Mouse (Mus musculus): Measurements from ENCODE around the gene Ewsr1.

Ewsr1 gene

DNA sequence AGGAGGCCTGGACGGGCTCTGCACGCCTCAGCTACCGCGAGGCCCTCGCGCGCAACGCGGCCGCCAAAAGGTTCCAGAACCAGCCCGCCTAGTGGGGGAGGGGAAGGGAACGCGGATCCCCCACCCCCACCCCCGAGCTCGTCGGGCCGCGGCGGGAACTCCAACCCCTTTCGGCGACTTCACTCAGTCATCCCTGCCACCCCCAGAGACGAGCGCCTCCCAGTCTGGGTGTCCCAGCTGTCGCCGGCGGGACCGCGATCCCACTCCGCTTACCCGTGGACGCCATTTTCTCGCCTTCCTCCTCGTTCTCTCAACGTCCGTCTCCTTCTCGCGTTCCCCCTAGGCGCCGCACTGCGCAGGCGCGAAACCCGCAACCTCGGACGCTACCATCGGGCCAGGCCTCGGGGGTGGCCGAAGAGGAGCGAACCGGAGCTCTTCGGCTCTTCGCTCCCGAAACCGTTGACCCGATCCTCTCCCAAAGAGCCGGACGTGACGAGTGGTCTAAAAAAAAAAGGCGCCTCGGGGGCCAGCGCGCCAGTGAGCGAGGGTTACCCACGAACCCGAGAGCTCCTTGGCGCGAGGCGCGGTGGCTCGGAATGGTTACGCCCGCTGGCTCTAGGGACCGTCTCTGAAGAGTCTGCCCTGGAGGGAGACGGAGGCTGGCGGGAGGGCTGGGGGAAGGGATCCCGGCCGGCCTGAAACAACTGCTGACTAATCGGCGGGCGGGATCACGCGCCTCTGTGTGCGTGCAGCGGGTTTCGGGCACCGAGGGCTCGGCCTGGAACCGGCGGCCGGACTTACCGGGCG is at the start of gene Ewsr1, which contains the start of gene Rhbdd3:
Gene Ewsr1 (minus strand): TSS at position 531 of the 807 bp plus-strand sequence.
Gene Rhbdd3 (plus strand): TSS at position 191 of the 807 bp plus-strand sequence.
- CTCF ChIA-PET = interaction anchor here (0.6 to 0.9 kb wide), 6 partner anchors 12 to 111 kb away, joined by 3 to 9 read pairs (median 4); no protein-coding TSS in a partner anchor

DNA sequence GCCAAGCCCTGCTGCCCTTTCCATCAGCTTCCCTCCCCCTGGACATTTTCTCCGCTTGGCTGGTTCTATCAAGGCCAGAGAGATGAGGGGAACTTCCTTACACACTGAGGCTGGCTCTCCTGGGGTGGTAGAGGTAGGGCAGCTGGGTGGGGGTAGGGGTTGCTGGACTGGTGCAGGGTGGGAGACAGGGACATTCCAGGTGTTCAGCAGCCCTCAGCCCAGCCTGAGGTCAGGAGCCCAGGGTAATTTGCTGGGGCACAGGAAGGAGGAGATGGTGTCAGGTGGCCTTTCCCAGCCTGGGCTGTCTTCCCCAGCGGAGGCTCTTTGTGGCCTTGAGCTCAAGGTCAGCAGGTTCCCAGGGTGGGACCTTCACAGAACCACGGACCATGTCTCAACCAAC is 46.5 kb upstream of the Ewsr1 start:
- CTCF ChIA-PET = interaction anchor here (1.4 kb wide), 1 partner anchor 15 kb away, joined by 4 read pairs; no protein-coding TSS in a partner anchor

DNA sequence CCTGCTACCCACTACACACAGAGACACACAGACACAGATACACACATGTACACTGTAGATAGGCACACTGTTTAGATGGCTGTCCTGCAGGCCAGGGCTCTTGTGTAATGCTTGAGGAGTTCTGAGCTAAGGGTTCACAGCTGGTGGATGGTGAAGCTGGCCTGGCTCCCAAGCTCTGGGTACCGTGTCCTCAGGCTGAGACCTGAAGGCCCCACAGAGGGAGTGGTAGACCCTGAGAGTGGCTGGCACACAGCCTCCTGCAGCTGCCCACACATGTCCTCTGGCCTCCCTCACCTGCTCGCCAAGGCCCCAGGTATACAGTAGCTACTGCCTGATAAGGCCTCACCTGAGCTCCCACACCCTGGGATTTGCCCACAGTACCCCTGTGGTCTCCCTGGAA is 42.9 kb upstream of the Ewsr1 start:
- CTCF ChIA-PET = no interaction called here

DNA sequence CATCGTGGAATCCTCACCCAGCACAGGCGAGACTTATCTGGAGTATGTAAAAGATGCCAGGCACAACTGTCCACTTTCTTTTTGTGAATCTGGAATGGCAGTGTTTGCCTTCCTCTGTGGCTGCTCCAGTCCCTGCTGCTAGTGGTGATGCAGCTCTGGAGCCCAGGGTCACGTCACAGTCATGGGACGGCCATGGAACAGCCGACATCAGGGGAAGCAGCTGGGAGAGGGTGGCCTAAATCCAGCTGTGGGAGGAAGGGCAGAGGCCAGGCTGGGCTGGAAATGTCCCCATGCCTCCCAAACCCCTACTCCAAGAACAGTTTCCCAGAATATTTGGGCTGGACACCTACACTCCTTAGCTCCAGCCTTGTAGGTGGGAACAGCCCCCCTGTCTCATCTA is 42.2 kb upstream of the Ewsr1 start:
- CTCF ChIA-PET = no interaction called here

DNA sequence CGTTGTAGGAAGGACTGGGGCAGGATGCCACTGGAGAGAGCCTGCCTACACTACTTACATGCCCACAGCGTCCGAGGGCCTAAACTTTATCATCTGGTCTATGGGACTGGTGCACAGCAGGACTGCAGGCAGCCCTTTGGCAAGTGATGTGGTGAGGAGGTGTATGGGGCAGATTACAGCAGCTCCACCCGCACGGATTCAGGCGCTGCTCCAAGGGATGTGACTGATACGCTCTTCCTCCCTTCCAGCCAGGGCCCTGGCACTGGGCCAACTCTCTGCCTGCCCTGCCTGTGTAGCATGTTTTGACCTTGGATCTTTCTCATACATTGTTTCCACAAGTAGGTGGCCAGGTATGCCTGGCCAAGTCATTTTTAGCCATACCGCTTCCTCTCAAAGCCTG is 41.6 kb upstream of the Ewsr1 start:
- CTCF ChIA-PET = no interaction called here

DNA sequence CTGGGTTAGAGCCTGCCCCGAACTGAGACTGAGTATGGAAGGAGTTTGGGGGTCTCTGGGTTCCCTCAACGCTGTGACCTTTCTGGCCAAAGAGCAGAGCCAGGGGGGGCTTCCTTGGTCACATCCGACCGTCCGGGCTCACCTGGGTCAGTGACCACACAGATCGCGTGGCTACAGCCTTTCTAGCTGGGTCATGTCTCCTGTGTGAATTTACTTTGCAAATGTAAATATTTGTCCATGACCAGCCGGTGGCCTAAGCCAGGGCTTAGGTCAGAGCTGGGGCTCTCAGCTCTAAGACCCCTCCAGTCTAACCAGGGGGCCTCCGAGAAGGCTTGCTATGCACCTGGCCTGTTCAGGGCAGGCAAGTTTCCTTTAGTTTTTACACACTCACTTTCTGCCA is 40.3 kb upstream of the Ewsr1 start:
- CTCF ChIA-PET = no interaction called here

DNA sequence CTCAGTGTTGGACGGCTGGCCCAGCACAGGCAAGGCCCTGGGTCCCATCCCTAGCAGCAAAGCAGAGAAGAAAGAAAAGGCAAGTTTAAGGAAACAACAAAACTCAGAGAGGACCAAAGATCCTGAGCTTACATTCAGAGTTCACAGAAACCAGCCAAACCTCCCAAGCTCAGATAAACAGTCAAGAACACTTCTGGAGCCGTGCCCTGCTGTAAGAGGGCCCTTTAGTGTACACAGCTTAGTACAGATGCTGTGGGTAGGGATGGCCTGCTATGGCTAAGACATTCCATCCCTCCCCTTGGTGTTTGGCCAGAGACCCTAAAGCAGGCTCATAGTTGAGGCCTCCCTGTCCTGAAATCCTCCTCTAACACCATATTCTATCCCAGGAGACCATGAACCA is 39.6 kb upstream of the Ewsr1 start:
- CTCF ChIA-PET = interaction anchor here (0.7 kb wide), 1 partner anchor 57 kb away, joined by 3 read pairs; no protein-coding TSS in a partner anchor

DNA sequence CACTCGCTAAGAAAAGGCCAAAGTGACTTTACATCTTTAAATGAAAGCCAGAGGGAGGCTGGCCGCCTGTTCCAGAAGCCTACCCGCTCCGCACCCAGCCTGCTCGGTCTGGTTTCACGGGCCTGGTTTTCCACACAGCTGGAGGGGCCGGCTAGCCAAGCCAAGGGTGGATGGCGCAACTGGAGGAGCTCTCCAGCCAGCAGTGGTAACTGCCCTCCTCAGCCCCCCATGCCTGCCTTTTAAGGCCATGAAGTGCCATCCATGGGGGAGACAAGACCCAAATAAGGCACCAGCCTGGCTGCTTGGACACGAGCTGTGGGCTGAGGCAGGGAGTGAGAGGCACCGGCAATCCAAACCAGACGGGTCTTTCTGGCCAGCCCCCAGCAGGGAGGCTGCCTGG is 36.8 kb upstream of the Ewsr1 start:
- CTCF ChIA-PET = no interaction called here

DNA sequence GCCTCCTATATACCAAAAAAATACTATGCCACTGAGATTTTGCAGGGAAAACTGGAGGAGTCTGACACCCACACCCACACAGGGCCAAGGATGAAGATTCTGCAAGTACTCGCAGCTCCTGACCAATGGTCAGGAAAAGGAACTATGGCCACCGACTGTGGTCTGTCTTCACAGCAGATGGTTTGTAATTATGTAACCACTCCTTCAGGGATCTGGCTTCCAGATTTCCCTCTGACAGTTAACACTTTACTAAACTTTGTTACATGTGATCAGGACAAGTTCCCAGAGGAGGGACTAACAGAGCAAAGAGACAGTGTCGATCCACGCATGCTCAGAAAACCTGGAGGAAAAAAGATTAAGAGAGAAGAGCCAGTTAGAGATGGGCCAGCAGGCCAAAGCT is 33.7 kb upstream of the Ewsr1 start:
- CTCF ChIA-PET = no interaction called here

DNA sequence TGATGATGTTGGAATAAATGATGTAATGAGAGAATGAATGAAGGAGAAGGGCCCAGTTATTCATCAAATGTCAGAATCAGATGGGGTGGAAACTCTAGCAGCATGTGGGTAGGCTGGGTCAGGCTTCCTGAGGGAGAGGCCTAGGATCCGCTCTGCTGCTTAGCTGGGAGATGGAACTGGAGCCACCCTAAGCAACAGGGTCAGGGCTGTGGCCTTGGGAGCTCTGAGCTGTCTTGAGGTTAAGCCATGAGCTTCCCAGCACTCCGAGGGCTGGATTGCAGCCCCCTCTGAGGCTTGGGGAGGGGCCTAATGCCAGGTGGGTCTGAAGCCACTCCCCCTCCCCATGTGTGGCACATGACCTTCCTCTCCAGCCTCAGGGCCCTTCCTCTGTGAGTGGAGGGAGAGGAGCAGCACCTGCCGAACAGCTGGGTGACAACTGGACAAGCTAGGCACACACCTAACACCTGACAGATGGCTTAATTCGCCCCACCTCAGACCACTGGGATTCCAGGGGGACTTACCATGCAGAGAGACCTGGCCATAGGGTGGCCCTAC is 31.1 kb upstream of the Ewsr1 start:
- CTCF ChIA-PET = no interaction called here

DNA sequence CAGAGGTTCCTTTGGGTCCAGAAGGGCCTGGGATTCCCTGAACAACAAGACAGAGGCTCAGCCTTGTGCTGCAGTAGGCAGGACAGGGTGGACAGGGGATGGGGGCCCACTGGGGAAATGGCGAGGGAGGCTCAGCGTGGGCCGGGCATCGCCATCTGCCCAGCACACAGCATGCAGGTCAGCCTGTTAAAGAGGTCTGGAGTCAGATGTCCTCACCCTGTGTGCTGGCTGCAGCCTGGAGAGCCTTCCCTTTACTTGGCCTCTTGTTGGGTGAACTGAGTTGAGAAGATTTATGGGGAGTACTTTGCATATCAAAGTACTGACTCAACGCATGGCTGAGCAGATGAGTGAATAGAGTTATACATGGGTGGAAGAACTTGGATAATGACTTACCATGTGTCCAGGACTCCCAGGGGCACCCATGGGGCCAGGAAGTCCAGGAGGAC is 30.0 kb upstream of the Ewsr1 start:
- CTCF ChIA-PET = no interaction called here

DNA sequence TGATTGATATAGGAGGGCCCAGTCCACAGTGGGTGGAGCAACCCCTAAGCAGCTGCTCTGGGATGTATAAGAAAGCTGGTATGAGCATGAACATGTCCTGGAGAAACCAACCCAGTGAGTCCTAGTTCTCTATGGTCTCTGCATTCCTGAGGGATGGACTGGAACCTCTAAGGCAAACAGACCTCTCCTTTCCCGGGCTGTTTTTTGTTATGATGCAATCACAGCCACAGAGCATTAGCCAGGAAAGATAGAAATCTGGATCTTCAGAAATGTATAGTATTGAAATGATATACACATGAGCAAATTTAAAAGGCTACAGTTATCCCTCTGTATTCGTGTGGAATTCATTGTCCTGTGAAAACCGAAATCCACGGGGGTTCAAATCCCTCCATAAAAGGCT is 26.6 kb upstream of the Ewsr1 start:
- CTCF ChIA-PET = interaction anchor here (1.0 kb wide), 1 partner anchor 24 kb away, joined by 3 read pairs; no protein-coding TSS in a partner anchor

DNA sequence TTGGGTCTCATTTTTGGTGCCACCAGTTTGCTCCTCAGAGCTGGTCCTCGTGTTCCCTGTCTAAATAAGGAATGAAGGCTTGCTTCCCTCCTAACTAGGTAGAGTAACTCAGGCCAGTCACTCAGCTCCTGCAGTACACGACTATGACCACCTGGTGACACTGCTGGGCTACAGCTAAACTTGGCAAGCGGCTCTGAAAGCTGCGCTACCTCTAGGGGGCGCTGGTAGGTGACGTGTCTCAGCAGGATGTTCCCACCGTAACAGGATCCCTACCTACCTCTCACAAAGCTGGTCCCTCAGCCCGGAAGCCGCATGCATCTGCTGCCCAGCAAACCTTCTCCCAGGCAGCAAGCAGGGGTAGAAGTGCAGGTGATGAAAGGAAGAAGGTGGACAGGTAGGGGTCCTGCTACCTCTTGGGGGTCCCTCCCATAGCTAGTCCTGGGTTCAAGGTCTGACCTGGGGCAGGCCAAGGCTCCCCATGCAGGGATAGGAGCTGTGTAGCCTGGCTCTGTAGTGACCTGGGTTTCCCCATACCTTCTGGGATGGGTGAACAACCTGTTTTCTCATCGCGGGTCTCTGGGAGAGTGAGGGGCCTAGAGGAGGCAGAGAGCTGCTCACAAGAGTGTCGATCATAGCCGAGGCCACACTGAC is 16.0 kb upstream of the Ewsr1 start:
- CTCF ChIA-PET = interaction anchor here (0.6 to 1.4 kb wide), 4 partner anchors 15 to 72 kb away, joined by 3 read pairs; no protein-coding TSS in a partner anchor

DNA sequence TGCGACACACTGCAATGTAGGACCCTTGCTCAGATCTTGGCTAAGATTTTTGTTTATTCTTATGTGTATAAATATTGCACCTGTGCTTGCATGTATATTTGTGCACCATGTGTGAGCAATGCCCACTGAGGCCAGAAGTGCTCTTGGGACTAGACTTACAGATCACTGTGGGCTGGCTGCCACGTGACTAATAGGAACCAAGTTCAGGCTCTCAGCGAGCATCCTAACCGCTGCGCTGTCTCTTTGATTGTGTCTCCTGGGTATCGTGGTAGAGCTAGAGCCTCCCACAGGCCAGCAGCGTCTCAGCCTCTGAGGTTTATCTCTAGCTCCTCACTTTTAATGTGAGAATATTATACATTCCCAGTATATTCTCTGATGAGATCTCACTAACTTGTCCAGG is 14.6 kb upstream of the Ewsr1 start:
- CTCF ChIA-PET = interaction anchor here (0.7 kb wide), 1 partner anchor 15 kb away, joined by 9 read pairs; the partner anchor contains the start of genes Ewsr1 and Rhbdd3

DNA sequence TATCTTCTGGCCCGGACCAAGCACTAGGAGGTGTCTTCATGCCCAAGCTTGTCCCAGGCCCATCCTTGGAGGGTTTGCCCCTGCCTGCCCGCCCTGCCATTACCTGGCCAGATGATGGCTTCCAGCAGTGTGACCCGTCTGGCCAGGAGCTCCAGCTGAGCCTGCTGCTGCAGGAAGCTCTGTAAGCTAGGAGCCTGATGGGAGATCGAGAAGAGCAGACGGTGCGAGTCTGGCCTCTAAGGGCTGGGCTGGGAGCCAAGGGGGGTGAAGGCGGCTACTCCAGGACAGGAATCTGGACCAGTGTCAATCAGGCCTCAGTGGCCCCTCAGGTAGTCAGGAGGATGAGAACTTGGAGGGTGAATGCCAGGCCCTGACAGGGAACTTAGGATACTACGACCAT is 10.4 kb upstream of the Ewsr1 start:
- CTCF ChIA-PET = interaction anchor here (0.6 kb wide), 1 partner anchor 95 kb away, joined by 4 read pairs; no protein-coding TSS in a partner anchor

DNA sequence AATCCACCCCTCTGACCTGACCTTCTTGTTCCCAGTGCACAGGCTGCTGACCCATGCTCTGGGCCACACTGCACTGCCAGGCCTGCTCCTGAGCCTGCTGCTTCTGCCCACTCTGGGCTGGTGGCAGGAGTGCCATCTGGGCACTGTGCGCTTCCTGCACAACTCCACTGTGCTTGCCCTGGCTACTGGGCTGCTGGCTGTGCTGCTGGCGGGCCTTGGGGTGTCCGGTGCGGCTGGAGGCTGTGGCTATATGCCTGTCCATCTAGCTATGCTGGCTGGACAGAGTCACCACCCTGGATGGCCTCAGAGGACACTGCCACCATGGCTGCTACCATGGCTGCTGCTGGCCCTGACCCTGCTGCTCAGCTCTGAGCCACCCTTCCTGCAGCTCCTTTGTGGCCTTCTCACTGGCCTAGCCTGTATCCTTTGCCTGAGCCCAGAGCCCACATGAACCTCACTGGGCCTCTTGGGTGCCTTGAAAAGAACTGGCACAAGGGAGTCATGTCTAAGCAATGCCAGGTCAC is 5.0 kb upstream of the Ewsr1 start:
- CTCF ChIA-PET = no interaction called here

DNA sequence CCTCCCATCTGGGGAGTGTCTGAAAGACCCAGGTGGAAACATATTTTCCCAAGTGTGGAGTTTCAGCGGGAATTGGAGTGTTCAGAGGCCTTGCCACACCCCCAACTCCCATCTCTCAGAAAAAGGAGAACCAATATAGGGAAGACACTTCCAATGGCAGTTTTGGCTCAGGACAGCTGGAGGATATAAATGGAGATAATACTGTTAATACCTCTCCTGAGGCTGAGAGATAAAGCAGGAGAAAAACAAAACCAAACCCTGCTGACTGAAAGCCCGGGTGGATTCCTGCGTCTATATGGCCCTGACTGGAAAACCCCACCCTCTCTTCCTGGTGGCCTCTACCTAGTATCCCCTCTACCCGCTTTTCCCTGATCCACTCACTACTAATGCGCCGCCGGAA is 3.3 kb upstream of the Ewsr1 start:
- CTCF ChIA-PET = no interaction called here

DNA sequence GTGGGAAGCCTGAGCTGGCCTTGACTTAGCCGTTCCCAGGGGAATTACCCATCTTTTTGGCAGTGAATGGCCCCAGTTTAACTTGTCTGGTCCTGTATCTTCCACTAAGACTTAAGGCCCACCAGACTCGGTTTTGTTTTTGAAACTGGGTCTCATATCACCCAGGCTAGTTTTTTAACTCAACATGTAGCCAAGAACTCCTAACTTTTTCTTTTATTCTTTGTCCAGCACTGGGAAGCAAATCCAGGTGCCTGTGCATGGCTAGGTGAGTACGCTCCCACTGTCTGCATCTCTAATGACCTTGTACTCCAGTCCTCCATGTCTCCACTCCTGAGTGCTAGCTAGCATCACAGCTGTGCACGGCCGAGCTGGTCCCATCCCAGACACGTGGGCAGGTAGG is 2.6 kb upstream of the Ewsr1 start:
- CTCF ChIA-PET = no interaction called here

DNA sequence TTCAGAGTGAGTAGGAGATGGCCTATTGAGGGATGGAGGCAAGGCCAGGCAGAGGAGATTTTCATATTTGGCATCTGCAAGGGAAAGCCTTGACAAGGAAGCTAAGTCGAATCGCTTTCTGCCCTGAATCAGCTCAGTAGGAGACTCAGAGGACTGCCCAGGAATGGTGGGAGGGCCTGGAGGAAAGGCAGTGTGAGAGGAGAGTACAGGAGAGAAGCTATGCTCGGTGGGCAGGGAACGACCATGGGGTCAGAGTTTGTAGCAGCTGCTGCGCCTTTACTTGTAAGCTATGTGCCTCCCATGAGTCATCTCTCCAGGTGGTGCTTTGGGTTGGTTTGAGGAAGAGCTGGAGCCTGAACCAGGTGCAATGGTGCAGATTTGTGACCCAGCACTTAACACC is 1.7 kb upstream of the Ewsr1 start:
- CTCF ChIA-PET = interaction anchor here (0.6 to 0.9 kb wide), 2 partner anchors 128 to 1427 kb away, joined by 3 to 4 read pairs; no protein-coding TSS in a partner anchor

DNA sequence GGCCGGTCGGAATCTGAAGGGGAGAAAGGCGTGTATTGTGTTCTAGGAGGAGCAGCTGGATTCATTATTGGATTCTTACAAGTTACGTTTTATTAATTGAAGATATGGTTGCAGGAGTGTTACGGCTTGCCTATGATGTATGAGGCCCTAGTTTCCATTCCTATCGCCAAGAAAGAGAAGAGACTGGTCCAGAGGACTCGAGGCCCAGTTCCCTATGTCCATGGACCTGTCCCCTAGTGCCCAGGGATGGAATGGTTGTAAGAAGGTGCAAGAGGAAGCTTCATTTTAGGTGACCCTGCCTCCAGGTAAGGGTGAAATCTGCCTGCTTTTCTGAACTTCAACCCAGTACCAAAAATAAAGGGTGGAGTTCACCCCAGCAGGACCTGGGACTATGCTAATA is 1.2 kb upstream of the Ewsr1 start:
- CTCF ChIA-PET = interaction anchor here (0.6 to 0.9 kb wide), 6 partner anchors 14 to 1427 kb away, joined by 3 to 15 read pairs (median 4); no protein-coding TSS in a partner anchor

DNA sequence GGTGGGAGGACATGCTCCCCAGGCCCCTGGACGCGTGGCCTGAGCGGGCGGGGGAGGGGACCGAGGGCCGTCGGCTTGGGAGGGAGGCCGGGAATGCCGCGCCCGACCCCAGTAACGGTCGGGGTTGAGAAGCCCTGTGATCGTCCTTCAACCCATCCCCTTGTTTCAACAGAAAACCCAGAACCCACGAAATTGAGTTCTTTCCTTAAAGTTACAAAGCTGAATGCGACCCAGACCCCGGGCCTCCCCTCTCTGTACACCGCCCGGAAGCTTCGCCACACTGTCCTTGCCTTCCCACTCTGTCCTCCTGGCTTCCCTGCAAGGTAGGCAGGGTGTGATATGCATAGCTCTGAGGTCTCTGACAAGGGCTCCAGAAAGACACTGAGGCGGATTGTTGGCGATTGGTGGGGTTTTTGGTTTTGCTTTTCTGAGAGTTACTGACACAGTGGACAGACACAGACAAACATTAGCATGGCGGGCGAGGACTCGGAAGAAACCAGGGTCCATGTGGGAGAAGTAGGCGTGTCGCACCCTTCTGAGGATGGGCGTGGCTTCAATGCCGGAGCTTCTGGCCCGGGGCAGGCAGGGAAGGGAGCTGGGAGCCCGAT is 614 bp upstream of the Ewsr1 start:
- CTCF ChIA-PET = interaction anchor here (0.6 to 0.9 kb wide), 6 partner anchors 15 to 882 kb away, joined by 3 to 15 read pairs (median 4); no protein-coding TSS in a partner anchor

Measured in spleen, embryonic (tissue).